Mouse (Mus musculus) forebrain, embryonic 13.5 days (tissue): ENCODE measurements around the gene Psmd12. TPM values are rescaled to one million over a fixed set of nuclear protein-coding genes. Genes with fewer than 3 reads are reported as not detected.

Source experiments
- ATAC-seq: fragments of 200-750 bp; cut with Nextera tagmentation; 2 replicates; pipeline ENCODE4 v1.8.0; 2017
- H3K27ac ChIP-seq: fragments of 300-500 bp; sonication (generic); 2 replicates; pipeline ENCODE4 v1.5.1; 2015; ENCODE audit warnings: inconsistent platforms, mild to moderate bottlenecking, moderate library complexity
- H3K27me3 ChIP-seq: fragments of 300-500 bp; sonication (generic); 2 replicates; pipeline ENCODE4 v1.6.1; 2015; ENCODE audit warnings: mild to moderate bottlenecking, inconsistent platforms
- H3K36me3 ChIP-seq: fragments of 300-500 bp; sonication (generic); 2 replicates; pipeline ENCODE4 v1.6.1; 2015; ENCODE audit warnings: mild to moderate bottlenecking, inconsistent platforms; ENCODE audit not compliant: poor library complexity, severe bottlenecking
- H3K4me1 ChIP-seq: fragments of 300-500 bp; sonication (generic); 2 replicates; pipeline ENCODE4 v1.6.1; 2015; ENCODE audit warnings: inconsistent platforms
- H3K4me2 ChIP-seq: fragments of 300-500 bp; sonication (generic); 2 replicates; pipeline ENCODE4 v1.6.1; 2015; ENCODE audit warnings: inconsistent platforms, mild to moderate bottlenecking, moderate library complexity
- H3K4me3 ChIP-seq: fragments of 300-500 bp; sonication (generic); 2 replicates; pipeline ENCODE4 v1.5.1; 2015; ENCODE audit warnings: mild to moderate bottlenecking, inconsistent platforms
- H3K9ac ChIP-seq: fragments of 300-500 bp; sonication (generic); 2 replicates; pipeline ENCODE4 v1.6.1; 2015; ENCODE audit warnings: mild to moderate bottlenecking, inconsistent platforms
- H3K9me3 ChIP-seq: fragments of 300-500 bp; sonication (generic); replicated peaks from 2 replicates; pipeline ENCODE4 v1.6.1; 2016; ENCODE audit warnings: inconsistent platforms
- WGBS: fragments of 180-500 bp; shearing (Covaris S2); methylation state at CpG from one replicate; pipeline ENCODE4 v1.1.7; 2015; 5-methylcytosine and 5-hydroxymethylcytosine counted together
- polyA plus RNA-seq: library from polyadenylated mRNA; unstranded; fragments of >200 nt; fragmentation: Nextera tagmentation; extraction: Ambion mirVana; gene quantifications from 2 replicates; pipeline ENCODE4 v1.2.1, GENCODE M21; 2015

Psmd12 gene
- polyA plus RNA-seq, 1 experiment from 2014 or later = 171 TPM

DNA sequence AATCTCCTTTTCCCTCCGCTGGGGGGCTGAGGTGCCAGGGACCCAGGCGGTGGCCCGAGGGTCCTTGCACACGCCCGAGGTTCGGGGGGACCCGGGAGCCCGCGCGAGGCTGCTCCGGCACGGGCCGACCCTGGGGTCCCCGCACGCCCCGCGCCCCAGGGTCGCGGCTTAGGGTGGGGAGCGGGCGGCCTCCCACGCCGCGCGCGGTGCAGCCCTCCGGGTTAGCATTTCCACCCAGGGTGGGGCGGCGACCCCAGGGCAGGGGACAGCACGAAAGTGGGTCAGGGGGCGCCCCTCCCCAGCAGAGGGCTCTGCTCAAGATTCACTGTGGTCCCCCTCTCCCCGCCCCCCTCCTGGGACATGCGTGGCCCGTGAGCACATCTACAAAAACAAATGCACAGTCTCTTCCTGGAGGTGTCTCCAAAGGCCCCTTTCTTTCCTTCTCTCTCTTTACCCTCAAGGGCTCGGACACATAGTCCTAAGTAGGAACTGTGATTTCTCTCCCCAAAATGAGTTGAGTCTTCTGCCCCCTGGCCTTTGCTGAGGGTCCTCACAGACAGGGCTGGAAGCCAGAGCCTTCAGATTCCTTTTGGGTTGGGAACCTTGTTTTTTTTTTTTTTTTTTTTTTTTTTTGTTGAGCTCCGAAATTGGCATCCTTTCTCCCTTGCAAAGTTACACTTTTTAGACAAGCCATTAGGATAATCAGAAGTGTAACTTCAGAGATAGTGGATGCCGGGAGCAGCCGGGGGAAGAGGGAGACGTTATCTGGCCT is 69.1 kb downstream of the Psmd12 start:
- ATAC-seq = peak; percentile 53; the same call in 1 of the 2 replicates
- WGBS = 7% methylated on average over 33 of the region's 39 CpGs

More for the DNA sequence above, 69.1 kb downstream of the Psmd12 start:
- Histone ChIP-seq H3K9me3 (no peaks in the 10 kb centered on the region), H3K4me2 (peak overlapping the region; percentile 100), H3K27me3 (no peaks in the 10 kb centered on the region; the same call in 1 of the 2 replicates), H3K4me3 (peak overlapping the region; percentile 96), H3K36me3 (peaks cover 27% of the 10 kb centered on the region), H3K27ac (peak overlapping the region; percentile 78), H3K9ac (peak overlapping the region; percentile 92), H3K4me1 (peaks cover 22% of the 10 kb centered on the region)

Other genes starting within 250 kb of the Psmd12 start
- gene Pitpnc1, start 8.8 kb upstream of the Psmd12 start, polyA plus RNA-seq = 35.6 and 36.1 TPM in 2 replicates
- gene Helz, start 68.4 kb downstream of the Psmd12 start, polyA plus RNA-seq = 15.6 and 15.9 TPM in 2 replicates
- 0.33 TPM in 1 of 2 replicates, not detected in the other for gene Cacng1, start 237.0 kb downstream of the Psmd12 start, polyA plus RNA-seq